Mouse (Mus musculus) layer of hippocampus, adult 8-10 months (tissue): ENCODE measurements around the gene Cxadr. TPM values are rescaled to one million over a fixed set of nuclear protein-coding genes. Genes with fewer than 3 reads are reported as not detected.
A peak's percentile ranks its signal among the peaks of the same experiment; 100 is the strongest.

ENCODE experiments used
- DNase-seq, 2 experiments: peaks; one replicate each; pipeline ENCODE4 v3.0.0; 2022; ENCODE audit warnings: low spot score in 2 of 2
- total RNA-seq, 4 experiments: library from RNA; stranded (reverse); gene quantifications; 2 replicates each; pipeline ENCODE4 v1.2.4; 2022

Gene Cxadr
- total RNA-seq, 4 experiments from 2014 or later: 15.7 to 23.2 (median 19.4) TPM

DNA sequence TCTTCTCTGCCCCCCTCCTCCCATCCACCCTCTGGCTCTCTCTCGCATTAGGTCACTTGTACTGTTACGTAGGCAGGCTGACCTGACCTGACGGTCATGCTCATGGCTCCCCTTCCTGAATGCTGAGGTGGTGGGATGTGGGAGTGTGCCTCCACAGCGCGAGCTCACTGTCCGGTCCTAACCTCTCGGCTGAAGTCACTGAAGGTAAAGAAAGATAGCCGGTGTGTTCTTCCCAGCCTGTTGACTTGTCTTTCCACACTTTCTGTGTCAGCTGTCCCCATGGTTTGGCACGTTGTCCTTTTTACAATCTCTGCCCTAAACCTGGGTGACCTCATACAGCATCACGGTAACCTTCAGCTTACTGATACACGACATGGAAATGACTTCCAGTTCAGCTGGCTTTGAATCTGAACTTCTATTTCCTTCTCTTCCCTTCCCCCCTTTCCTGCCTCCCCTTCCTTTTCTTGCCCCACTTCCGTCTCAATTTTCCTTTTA is 4.4 kb downstream of the Cxadr start:
- DNase-seq: no peak

GRCm38 (mm10) chr16:78306606-78307005 is 5.3 kb downstream of the Cxadr start:
- no peak for DNase-seq

DNA sequence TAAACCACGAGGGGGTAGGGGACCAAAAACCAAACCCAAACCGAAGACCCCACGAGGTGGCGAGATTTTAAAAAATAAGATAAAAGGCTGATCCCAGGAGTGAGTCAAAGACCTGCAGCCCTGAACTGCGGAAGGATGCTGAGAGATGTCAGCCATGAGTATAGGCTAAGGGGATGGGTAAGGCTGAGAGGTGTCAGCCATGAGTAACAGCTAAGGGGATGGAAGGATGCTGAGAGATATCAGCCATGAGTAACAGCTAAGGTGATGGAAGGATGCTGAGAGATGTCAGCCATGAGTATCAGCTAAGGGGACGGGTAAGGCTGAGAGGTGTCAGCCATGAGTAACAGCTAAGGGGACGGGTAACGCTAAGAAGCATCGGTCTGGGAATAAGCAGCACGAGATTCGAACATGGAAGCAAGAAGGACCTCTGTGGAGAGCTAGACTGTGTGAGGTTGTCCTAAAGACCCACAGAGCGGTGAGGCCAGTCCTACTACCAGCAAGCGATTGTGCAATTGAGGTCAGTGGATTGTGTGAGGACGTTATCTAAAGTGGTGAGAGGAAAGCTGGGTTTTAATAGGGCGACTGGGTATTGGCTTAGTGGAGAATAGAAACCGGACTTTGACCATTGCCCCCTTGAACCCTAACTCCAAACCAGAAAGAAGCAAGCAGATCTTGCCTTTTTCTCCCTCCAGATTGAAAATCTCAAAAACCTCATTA is 6.3 kb downstream of the Cxadr start:
- DNase-seq: no peak

- no peak for DNase-seq
Measured at GRCm38 (mm10) chr16:78309258-78309657, 8.0 kb downstream of the Cxadr start.

- no peak for DNase-seq
Measured at GRCm38 (mm10) chr16:78313135-78313887, 12.0 kb downstream of the Cxadr start.

DNA sequence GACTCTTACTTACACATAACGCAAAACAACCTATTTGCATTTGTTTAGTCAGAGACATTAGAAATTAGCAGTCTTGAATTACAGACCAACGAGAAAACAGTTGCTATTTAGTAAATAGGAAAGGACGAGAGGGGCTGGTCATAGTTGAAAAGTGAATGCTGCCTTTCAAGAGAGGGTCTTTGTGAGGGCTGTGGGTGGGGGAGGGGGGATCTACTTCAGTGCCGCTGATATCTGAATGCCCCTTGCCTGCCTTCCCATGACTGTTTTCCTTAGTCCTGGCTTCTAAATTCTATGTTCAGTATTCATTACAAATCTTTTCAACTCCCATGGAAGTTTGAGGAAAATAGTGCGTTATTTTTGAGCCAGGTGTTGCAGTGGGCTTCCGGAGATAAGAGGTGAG is 12.7 kb downstream of the Cxadr start:
- DNase-seq: no peak

DNA sequence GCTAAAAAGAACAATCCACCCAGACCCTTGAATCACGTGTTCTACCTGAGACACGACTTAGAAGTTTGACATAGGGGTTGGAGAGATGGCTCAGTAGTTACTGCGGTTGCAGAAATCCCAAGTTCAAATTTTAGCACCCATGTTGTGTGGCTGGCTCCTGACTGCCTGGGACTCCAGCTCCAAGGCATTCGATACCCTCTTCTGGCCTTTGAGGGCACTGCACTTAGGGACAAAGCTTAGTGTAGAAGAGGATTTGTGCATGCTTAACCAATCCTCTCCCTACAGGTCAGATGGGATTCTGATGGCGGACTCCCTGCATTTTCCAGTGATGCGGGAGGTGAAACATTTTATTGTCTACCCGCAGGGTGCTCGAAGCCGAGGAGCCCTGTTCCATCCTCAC is 15.6 kb downstream of the Cxadr start:
- DNase-seq: peak; percentile 21 to 37

GRCm38 (mm10) chr16:78317960-78318359 is 16.7 kb downstream of the Cxadr start:
- DNase-seq: no peak

GRCm38 (mm10) chr16:78319711-78320110 is 18.4 kb downstream of the Cxadr start:
- no peak for DNase-seq

DNA sequence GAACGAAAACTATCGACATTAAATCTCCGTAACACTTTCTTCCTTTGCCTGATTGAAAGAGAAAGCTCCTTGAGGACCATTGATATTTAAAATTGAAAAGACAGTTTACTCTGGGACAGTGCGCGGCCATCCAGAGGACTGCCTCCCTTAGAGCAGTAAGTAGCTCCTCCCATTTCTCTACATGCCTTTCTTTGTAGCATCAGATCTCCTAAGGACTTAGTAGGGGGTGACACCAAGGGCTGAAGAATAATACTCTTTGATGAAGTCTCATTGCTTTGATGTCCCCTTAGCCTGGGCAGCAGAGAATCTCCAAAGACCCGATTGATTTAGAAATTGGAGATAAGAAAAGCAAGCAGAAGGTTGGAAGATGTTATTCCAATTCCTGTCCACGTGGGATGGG is 20.3 kb downstream of the Cxadr start:
- DNase-seq: no peak

GRCm38 (mm10) chr16:78322140-78322539 is 20.9 kb downstream of the Cxadr start:
- DNase-seq: no peak

- DNase-seq: no peak
Measured at GRCm38 (mm10) chr16:78325972-78326848, 24.9 kb downstream of the Cxadr start.

GRCm38 (mm10) chr16:78327562-78327961 is 26.3 kb downstream of the Cxadr start:
- DNase-seq: no peak

- DNase-seq: no peak
Measured at GRCm38 (mm10) chr16:78327999-78328398, 26.7 kb downstream of the Cxadr start.

DNA sequence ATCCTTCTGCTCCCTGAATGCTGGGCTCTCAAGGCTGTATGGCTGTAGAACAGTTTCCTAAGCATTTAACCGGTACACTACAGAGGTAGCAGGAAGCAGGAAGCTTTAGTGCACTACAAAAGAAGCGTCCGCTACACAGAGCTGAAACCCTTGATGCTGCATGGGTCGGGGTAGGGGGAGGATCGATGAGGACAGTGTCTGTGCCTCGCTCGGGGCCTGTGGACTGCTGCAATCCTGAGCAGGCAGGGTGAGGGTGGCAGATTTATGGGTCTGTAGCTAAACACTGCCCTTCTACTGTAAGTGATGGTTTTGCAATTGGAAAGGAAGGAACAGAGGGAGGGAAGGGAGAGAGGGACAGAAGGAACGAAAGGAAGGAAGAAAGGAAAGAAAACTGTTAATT is 35.9 kb downstream of the Cxadr start:
- no peak for DNase-seq

DNA sequence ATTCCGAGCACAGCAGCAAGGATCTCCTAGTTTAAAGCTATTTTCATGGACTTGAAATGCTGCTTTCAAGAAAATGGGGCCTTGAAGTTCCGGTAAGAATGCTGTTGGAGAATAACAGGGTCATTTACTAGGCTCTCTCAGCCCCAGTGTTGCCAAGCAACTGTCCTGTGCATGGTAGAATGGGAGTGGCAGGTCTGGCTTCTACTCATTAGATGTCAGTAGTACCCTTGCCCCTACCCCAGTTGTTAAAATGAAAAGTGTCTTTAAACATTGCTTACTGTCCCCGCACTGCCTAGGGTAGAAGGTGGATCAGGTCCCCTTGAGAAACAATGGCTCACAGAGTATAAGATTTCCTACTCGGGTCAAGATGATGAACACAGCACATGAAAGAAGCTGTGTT is 40.1 kb downstream of the Cxadr start:
- no peak for DNase-seq

DNA sequence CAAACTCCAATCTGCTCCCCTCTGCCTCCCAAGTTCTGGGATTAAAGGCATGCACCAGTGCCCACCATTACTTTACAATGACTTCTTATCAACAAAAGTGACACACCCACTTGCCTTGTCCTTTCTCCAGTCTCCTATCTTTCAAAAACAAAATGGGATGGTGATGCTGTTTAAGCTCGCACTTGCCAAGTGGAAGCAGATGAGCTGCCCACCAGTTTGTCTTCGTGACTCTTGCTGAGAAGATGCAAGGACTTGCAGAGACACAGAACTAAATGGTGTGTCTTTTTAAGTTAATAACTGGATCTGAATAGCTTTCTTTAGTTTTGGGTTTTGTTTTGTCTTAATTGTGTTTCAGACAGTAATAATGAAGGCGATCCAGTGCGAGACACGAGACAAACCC is 41.5 kb downstream of the Cxadr start:
- DNase-seq: no peak

GRCm38 (mm10) chr16:78343792-78344191 is 42.5 kb downstream of the Cxadr start:
- no peak for DNase-seq

DNA sequence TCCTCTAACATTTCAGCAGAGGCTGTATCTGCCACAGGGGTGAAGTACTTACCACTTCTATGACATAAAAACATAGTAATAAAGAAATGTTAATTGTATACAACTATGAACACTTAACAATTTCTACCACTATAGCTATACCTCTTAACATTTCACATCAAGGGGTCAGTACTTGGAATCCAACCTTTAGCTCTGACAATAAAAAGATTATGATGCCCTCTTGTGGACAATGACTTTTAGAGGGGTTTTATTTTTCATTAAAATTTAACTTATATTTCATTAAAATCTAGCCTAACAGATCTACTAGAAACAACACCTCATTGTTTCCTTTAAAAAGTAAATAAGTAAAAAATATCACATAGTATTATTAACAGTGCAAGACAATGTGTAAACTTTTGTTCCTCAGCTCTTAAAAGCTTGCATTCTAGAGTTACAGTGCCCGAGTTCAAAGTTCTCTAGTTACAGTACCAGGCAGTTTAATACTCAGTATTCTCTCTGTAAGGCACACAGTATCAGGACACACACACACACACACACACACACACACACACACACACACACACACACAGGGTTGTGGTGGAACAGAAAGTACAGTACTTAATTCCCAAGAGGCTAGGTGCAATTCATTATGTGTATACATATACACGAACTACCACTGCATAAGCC is 45.5 kb downstream of the Cxadr start:
- no peak for DNase-seq

DNA sequence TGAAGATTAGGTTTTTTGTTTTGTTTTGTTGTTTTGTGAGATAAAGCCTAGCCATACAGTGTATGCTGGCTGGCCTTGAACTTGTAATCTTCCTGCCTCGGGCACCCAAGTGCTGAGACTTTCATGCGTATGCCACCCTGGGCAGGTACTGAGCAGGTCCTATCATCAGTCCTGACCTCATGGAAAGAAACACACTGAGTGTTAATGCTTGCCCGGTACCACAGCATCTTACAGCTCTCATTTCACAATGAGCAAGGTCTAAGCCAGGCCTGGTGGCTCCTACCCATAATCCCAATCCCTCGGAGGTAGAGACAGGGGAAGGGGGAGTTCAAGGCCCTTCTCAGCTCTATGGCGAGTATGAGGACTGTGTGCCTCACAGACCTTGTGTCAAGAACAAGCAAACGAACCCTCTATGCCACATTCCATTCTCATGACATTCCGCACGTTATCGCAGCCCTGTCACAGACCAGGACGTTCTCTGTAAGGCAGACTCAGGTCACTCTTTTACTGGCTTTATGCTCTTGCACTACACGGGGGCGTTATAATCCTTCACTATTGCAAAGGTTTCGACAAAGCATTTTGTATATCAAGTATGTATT is 46.1 kb downstream of the Cxadr start:
- no peak for DNase-seq

DNA sequence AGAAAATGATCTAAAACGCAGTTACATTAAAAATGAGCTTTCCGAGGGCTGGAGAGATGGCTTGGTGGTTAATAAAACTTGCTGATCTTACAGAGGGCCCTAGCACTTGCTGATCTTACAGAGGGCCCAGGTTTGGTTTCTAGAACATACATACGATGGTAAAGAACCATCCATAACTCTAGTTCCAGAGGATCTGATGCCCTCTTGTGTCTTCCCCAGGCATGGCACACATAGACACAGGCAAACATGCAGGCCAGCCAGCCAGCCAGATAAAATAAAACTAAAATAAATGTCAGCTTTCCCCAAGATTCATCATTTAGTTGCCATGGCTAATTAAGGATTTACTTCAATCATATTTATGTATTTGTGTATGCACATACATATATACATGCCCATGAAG is 56.5 kb downstream of the Cxadr start:
- DNase-seq: no peak
